Mouse (Mus musculus) cerebellum, adult 2 months (tissue): ENCODE measurements around the gene Olfr25. TPM values are rescaled to one million over a fixed set of nuclear protein-coding genes. Genes with fewer than 3 reads are reported as not detected.

Experiments used
- DNase-seq, 2 experiments: peaks; one replicate each; pipeline ENCODE4 v3.0.0; 2021
- H3K27ac ChIP-seq: fragments of 200-500 bp; 2 replicates; pipeline ENCODE4 v1.5.1; 2012; ENCODE audit warnings: low read length, control low read depth, inconsistent platforms; ENCODE audit not compliant: insufficient read depth
- H3K27me3 ChIP-seq: fragments of 200-500 bp; 2 replicates; pipeline ENCODE4 v1.6.1; 2012; ENCODE audit warnings: inconsistent platforms, mild to moderate bottlenecking, low read length, moderate library complexity; ENCODE audit not compliant: control insufficient read depth, insufficient read depth
- H3K4me1 ChIP-seq: fragments of 200-500 bp; 2 replicates; pipeline ENCODE4 v1.6.1; 2011; ENCODE audit warnings: low read length; ENCODE audit not compliant: control insufficient read depth, insufficient read depth
- H3K4me3 ChIP-seq: fragments of 200-500 bp; replicated peaks from 2 replicates; pipeline ENCODE3; 2011; ENCODE audit warnings: mild to moderate bottlenecking, low read depth, low read length, control low read depth; ENCODE audit not compliant: insufficient read depth
- CTCF ChIP-seq: fragments of 200-500 bp; IDR thresholded peaks from 2 replicates; pipeline ENCODE4 v1.5.1; 2011; ENCODE audit warnings: low read depth, mild to moderate bottlenecking, control low read depth, low read length, moderate library complexity, borderline replicate concordance; ENCODE audit not compliant: insufficient read depth
- POLR2A ChIP-seq: fragments of 200-500 bp; IDR thresholded peaks from 2 replicates; pipeline ENCODE4 v1.6.1; 2011; ENCODE audit warnings: low read length, control low read depth, borderline replicate concordance; ENCODE audit not compliant: insufficient read depth
- WGBS: fragments of 180-500 bp; shearing (Covaris S2); methylation state at CpG from one replicate; pipeline ENCODE4 v1.1.7; 2018; 5-methylcytosine and 5-hydroxymethylcytosine counted together
- polyA plus RNA-seq: library from polyadenylated mRNA; depleted of rRNA; stranded (reverse); fragments of >200 nt; gene quantifications from 2 replicates; pipeline ENCODE4 v1.2.3, GENCODE M21; 2012; rRNA removed

Gene Olfr25
- polyA plus RNA-seq, result not detected in 2 replicates

DNA sequence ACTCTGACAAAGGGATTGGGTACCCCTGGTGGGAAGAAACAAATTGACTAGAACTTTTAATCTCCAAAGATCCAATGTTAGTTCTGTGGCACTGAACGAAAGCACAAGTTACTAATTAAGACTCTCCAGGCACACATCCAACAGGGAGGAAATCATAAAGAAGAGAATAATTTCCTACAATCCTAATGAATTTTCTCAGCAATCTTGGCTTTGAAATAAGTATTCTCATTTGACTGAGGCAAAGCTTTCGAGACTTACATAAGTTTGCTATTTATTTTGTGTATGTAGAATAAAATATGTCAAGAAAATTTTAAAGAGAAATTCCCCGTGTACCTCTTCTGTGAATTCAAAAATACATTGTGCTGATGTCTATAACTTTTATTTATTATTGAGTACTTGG is at the start of gene Olfr25:
TSS of gene Olfr25 (plus strand) at position 301 of the 400 bp plus-strand sequence.
- Histone ChIP-seq H3K4me1 (no peaks in the 10 kb centered on the region), H3K27me3 (no peaks in the 10 kb centered on the region), H3K4me3 (no peak within 1 kb of the TSS), H3K27ac (no peak within 1 kb of the TSS)
- TF ChIP-seq CTCF (no peak), POLR2A (no peak)
- DNase-seq, result no peak
- WGBS, result 58% methylated on average over 3 of the region's 3 CpGs

DNA sequence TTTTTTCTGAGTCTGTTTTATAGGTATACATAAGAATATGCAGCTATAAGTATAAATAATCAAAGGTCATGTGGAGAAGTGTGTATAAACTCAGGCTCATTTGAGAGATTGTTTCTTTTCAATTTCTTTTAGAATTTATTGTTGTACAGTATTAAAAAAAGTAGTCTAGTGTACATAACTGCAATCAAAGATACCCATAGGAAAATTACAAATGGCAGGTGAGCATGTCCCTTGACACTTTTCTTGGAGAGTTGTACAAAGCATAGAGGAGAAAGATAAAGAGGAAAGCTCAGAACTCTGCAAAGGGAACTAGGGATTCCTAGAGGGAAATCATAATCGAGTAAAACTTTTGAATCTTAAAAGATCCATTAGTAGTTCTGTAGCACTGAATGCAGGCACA is 38.1 kb upstream of the Olfr25 start, which contains the start of gene Olfr896-ps1:
TSS of gene Olfr896-ps1 (plus strand) at position 301 of the 400 bp plus-strand sequence.
- TF ChIP-seq CTCF, result no peak
- no peak for TF ChIP-seq POLR2A
- no peak within 1 kb of the TSS for H3K4me3 ChIP-seq
- H3K4me1 ChIP-seq, result no peaks in the 10 kb centered on the region
- WGBS, result 84% methylated on average over 1 of the region's 1 CpGs
- no peak for DNase-seq
- no peak within 1 kb of the TSS for H3K27ac ChIP-seq
- no peaks in the 10 kb centered on the region for H3K27me3 ChIP-seq

DNA sequence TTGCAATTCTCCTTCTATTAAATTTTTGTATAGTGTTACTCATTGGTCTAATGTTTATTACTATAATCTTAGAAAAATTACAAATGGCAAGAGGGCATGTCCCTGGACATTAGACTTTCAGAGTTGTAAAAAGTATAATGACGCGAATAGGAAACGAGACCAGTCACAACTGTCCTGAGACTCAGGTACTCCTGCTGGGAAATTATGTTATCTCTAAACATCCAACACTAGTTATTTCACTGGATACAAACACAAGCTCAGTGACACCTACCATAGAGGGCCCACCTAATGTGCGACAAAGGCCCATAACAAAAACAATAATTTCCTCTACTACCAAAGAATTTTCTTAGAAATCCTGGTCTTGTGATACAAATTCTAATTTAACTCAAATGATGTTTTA is 19.3 kb downstream of the Olfr25 start, which contains the start of gene Olfr898:
TSS of gene Olfr898 (plus strand) at position 301 of the 400 bp plus-strand sequence.
- no peaks in the 10 kb centered on the region for H3K4me1 ChIP-seq
- no peaks in the 10 kb centered on the region for H3K27me3 ChIP-seq
- no peak for DNase-seq
- no peak within 1 kb of the TSS for H3K4me3 ChIP-seq
- 91% methylated on average over 4 of the region's 4 CpGs for WGBS
- TF ChIP-seq POLR2A (no peak), CTCF (no peak)
- no peak within 1 kb of the TSS for H3K27ac ChIP-seq

DNA sequence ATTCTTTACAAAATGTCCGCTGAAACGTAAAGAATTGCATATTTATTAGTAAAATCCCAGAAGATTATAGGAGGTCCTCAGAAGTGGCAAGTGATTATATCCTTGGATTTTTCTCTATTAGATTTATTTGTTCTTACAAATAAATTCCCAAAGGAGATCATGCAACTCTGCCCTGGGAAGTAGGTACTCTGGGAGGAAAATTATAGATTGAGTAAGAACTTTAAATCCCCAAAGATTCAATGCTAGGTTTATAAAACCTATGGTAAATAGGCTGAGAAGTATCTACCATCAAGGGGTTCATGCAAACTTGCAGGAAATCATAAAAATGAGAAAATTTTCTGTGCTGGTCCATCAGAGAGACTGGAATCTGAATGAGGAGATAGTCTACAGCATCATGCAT is 37.7 kb downstream of the Olfr25 start, which contains the start of gene Olfr250:
TSS of gene Olfr250 (plus strand) at position 301 of the 400 bp plus-strand sequence.
- no peak for DNase-seq
- 86% methylated on average over 2 of the region's 2 CpGs for WGBS

DNA sequence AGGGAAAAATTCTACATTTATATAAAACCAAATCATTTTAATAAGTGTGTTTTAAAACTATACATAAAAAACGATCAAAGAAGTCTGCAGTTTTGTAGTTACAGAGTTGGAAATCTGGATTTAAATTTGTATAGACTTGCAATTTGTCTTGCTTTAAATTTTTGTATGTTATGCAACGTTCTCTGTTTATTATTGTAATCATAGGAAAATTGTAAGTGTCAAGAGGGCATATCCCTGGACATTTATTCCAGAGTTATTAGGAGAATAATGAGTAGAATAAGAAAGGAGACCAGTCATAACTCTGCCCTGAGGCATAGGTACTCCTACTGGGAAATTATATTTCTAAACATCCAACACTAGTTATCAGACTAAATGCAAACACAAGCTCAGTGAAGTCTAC is 47.9 kb downstream of the Olfr25 start, which contains the start of gene Olfr251:
TSS of gene Olfr251 (plus strand) at position 301 of the 400 bp plus-strand sequence.
- 58% methylated on average over 2 of the region's 2 CpGs for WGBS
- H3K4me1 ChIP-seq, result no peaks in the 10 kb centered on the region
- TF ChIP-seq POLR2A (no peak), CTCF (no peak)
- no peaks in the 10 kb centered on the region for H3K27me3 ChIP-seq
- H3K27ac ChIP-seq, result no peak within 1 kb of the TSS
- DNase-seq, result no peak
- H3K4me3 ChIP-seq, result no peak within 1 kb of the TSS

More for the DNA sequence above, 37.7 kb downstream of the Olfr25 start, which contains the start of gene Olfr250:
- no peak within 1 kb of the TSS for H3K27ac ChIP-seq
- H3K4me3 ChIP-seq, result no peak within 1 kb of the TSS
- H3K27me3 ChIP-seq, result no peaks in the 10 kb centered on the region
- TF ChIP-seq POLR2A, result no peak
- TF ChIP-seq CTCF, result no peak
- no peaks in the 10 kb centered on the region for H3K4me1 ChIP-seq

Other genes starting within 250 kb of the Olfr25 start
- gene Olfr887, start 245.0 kb upstream of the Olfr25 start, polyA plus RNA-seq, result not detected in 2 replicates
- not detected in 2 replicates for gene Olfr888, start 220.9 kb upstream of the Olfr25 start, polyA plus RNA-seq
- gene Olfr889, start 213.9 kb upstream of the Olfr25 start, polyA plus RNA-seq, result not detected in 2 replicates
- not detected in 2 replicates for gene Olfr890, start 186.5 kb upstream of the Olfr25 start, polyA plus RNA-seq
- not detected in 2 replicates for gene Olfr891, start 148.2 kb upstream of the Olfr25 start, polyA plus RNA-seq
- not detected in 2 replicates for gene Olfr893, start 120.7 kb upstream of the Olfr25 start, polyA plus RNA-seq
- gene Olfr894, start 111.0 kb upstream of the Olfr25 start, polyA plus RNA-seq, result not detected in 2 replicates
- not detected in 2 replicates for gene Olfr143, start 76.3 kb upstream of the Olfr25 start, polyA plus RNA-seq
- not detected in 2 replicates for gene Olfr895, start 61.2 kb upstream of the Olfr25 start, polyA plus RNA-seq
- not detected in 2 replicates for gene Olfr896-ps1, start 38.0 kb upstream of the Olfr25 start, polyA plus RNA-seq
- gene Olfr898, start 19.4 kb downstream of the Olfr25 start, polyA plus RNA-seq, result not detected in 2 replicates
- not detected in 2 replicates for gene Olfr250, start 37.8 kb downstream of the Olfr25 start, polyA plus RNA-seq
- not detected in 2 replicates for gene Olfr251, start 48.0 kb downstream of the Olfr25 start, polyA plus RNA-seq
- gene Olfr147, start 72.6 kb downstream of the Olfr25 start, polyA plus RNA-seq, result not detected in 2 replicates
- gene Olfr901, start 100.4 kb downstream of the Olfr25 start, polyA plus RNA-seq, result not detected in 2 replicates
- gene Olfr902, start 118.6 kb downstream of the Olfr25 start, polyA plus RNA-seq, result not detected in 2 replicates
- gene Olfr904, start 134.1 kb downstream of the Olfr25 start, polyA plus RNA-seq, result not detected in 2 replicates
- gene Olfr905, start 142.0 kb downstream of the Olfr25 start, polyA plus RNA-seq, result not detected in 2 replicates
- not detected in 2 replicates for gene Olfr906, start 158.0 kb downstream of the Olfr25 start, polyA plus RNA-seq
- gene Olfr907, start 166.7 kb downstream of the Olfr25 start, polyA plus RNA-seq, result not detected in 2 replicates
- gene Olfr911-ps1, start 192.5 kb downstream of the Olfr25 start, polyA plus RNA-seq, result not detected in 2 replicates
- gene Olfr910, start 208.8 kb downstream of the Olfr25 start, polyA plus RNA-seq, result not detected in 2 replicates